ENCODE assay signal across 18 mouse cellular contexts in the genomic region with DNA sequence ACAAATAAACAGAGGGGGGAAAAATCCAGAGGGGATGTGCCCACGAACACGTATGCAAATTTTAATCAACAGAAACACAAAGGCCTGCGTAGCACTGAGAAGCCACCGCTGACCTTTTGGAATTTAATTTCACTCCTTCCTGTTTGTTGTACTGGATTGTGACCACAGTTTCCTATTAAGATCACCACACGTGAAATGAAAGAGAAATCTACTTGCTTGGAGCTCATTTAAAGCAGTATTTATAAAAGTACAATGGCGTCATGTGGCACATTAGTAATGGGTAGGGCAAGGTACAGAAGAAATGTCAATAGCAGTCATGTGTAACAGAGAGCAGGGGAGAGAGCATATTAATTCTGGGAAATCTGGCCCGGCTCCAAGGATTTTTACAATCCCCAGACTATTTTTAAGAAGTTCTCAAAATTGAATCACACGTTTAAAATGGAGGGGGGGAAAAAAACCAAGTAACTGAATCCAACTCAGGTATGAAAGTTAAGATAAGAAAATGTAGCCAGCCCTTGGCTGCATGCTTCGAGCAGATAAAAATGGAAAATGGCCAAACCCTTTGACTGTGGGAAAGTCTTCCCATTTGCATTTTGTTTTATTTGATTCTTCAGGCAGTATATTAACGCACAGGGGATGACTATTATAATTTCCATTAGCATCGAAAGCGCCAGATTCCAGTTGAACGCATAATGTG. TPM values are rescaled to one million over a fixed set of nuclear protein-coding genes. Genes with fewer than 3 reads are reported as not detected.
DNase-seq lines count a peak whose midpoint lies in the region; ATAC-seq and TF ChIP-seq lines count a peak whose summit lies in the region.
"Had no signal": no experiment of that assay in that cellular context is flagged by ENCODE, and none has a peak within 500 bp of the region (broad histone marks: within the 10 kb centered on the region; RNA-seq: fewer than 3 reads in every experiment).

No protein-coding gene starts in this region.

- H3K27me3 ChIP-seq in kidney, adult 2 months (replicated peaks; ENCODE audit: control insufficient read depth, insufficient read depth, low read length): no peaks in the 10 kb centered on the region
- H3K27me3 ChIP-seq in kidney, embryonic 16.5 days (ENCODE audit: insufficient read depth, low read length): no peaks in the 10 kb centered on the region
- no peaks in the 10 kb centered on the region for H3K27me3 ChIP-seq in forebrain, embryonic 16.5 days (replicated peaks; ENCODE audit: control insufficient read depth, insufficient read depth, low read length)
- H3K27me3 ChIP-seq in intestine, embryonic 16.5 days (replicated peaks; ENCODE audit: control insufficient read depth, insufficient read depth, low read length): no peaks in the 10 kb centered on the region
- H3K27me3 ChIP-seq: heart, embryonic 15.5 days had no signal

- H3K4me3 ChIP-seq in kidney, adult 2 months (ENCODE audit: insufficient read depth, low read depth, low read length): no peak overlapping the region
- H3K4me3 ChIP-seq in kidney, embryonic 16.5 days (ENCODE audit: low read length): no peak overlapping the region
- H3K4me3 ChIP-seq in forebrain, embryonic 16.5 days (replicated peaks; ENCODE audit: low read length): no peak overlapping the region
- H3K4me3 ChIP-seq in intestine, embryonic 16.5 days (ENCODE audit: low read length): no peak overlapping the region
- H3K4me3 ChIP-seq: heart, embryonic 15.5 days; myocyte had no signal

- no peaks in the 10 kb centered on the region for H3K36me3 ChIP-seq in kidney, adult 2 months (ENCODE audit: control insufficient read depth, insufficient read depth, low read length)
- no peaks in the 10 kb centered on the region for H3K36me3 ChIP-seq in kidney, embryonic 16.5 days (ENCODE audit: insufficient read depth, low read length)
- H3K36me3 ChIP-seq in forebrain, embryonic 16.5 days (ENCODE audit: control insufficient read depth, insufficient read depth): no peaks in the 10 kb centered on the region
- H3K36me3 ChIP-seq in intestine, embryonic 16.5 days (ENCODE audit: control insufficient read depth, insufficient read depth, low read length): no peaks in the 10 kb centered on the region
- H3K36me3 ChIP-seq: heart, embryonic 15.5 days had no signal

- no peak overlapping the region for H3K27ac ChIP-seq in kidney, adult 2 months (ENCODE audit: insufficient read depth, low read depth, low read length)
- no peak overlapping the region for H3K27ac ChIP-seq in kidney, embryonic 16.5 days (ENCODE audit: low read length)
- no peak overlapping the region for H3K27ac ChIP-seq in forebrain, embryonic 16.5 days (ENCODE audit: low read length)
- H3K27ac ChIP-seq in intestine, embryonic 16.5 days (ENCODE audit: low read length): no peak overlapping the region
- H3K27ac ChIP-seq: heart, embryonic 15.5 days had no signal

- no peaks in the 10 kb centered on the region for H3K4me1 ChIP-seq in kidney, adult 2 months (ENCODE audit: control insufficient read depth, insufficient read depth, low read length)
- H3K4me1 ChIP-seq in kidney, embryonic 16.5 days (ENCODE audit: insufficient read depth, low read length): no peaks in the 10 kb centered on the region
- H3K4me1 ChIP-seq in forebrain, embryonic 16.5 days (replicated peaks; ENCODE audit: control insufficient read depth, insufficient read depth, low read length): peaks cover 4% of the 10 kb centered on the region
- no peaks in the 10 kb centered on the region for H3K4me1 ChIP-seq in intestine, embryonic 16.5 days (ENCODE audit: control insufficient read depth, insufficient read depth, low read length)
- H3K4me1 ChIP-seq: heart, embryonic 15.5 days had no signal

- no peaks in the 10 kb centered on the region for H3K9me3 ChIP-seq in kidney, embryonic 16.5 days (ENCODE audit: low read length)
- no peaks in the 10 kb centered on the region for H3K9me3 ChIP-seq in forebrain, embryonic 16.5 days (ENCODE audit: control insufficient read depth, low read length)
- H3K9me3 ChIP-seq in intestine, embryonic 16.5 days (ENCODE audit: control insufficient read depth, low read length): no peaks in the 10 kb centered on the region
- H3K9me3 ChIP-seq: heart, embryonic 15.5 days had no signal

- 50% methylated on average over 13 of the region's 13 CpGs for WGBS in kidney, adult 2 months
- 69% methylated on average over 13 of the region's 13 CpGs for WGBS in kidney, embryonic 16.5 days
- WGBS in forebrain, embryonic 16.5 days: 16% methylated on average over 13 of the region's 13 CpGs
- 71% methylated on average over 13 of the region's 13 CpGs for WGBS in intestine, embryonic 16.5 days

- DNase-seq in kidney, adult 2 months: peak; percentile 4
- DNase-seq in brain, embryonic 18.5 days (ENCODE audit: low read depth, low spot score): peak; percentile 3
- DNase-seq in urinary bladder, postnatal 4 days (ENCODE audit: low spot score in 2 of 2): no peak
- no peak for DNase-seq in adrenal gland, postnatal 14 days
- DNase-seq: adrenal gland, postnatal 25 days; heart, adult 11 months; lung, postnatal 10 days; right cerebral cortex, postnatal 4 days had no signal

- no peak overlapping the region for H3K9ac ChIP-seq in kidney, embryonic 16.5 days (replicated peaks; ENCODE audit: low read length)
- H3K9ac ChIP-seq in forebrain, embryonic 16.5 days (replicated peaks; ENCODE audit: low read depth, low read length): no peak overlapping the region
- no peak overlapping the region for H3K9ac ChIP-seq in intestine, embryonic 16.5 days (ENCODE audit: low read depth, low read length)
- H3K9ac ChIP-seq: heart, embryonic 15.5 days had no signal

- no peak for TF ChIP-seq CTCF in kidney, adult 2 months (conservative IDR thresholded peaks at IDR 0.05; ENCODE audit: insufficient read depth, insufficient read length, low read depth, low read length)

- ATAC-seq in kidney, embryonic 16.5 days (ENCODE audit: low FRiP score, low TSS enrichment): no peak
- peak; percentile 70; the same call in 1 of the 2 replicates for ATAC-seq in forebrain, embryonic 16.5 days
- ATAC-seq in megakaryocyte-erythroid progenitor cell, adult 5-6 weeks (replicated peaks; ENCODE audit: low FRiP score, low TSS enrichment, poor library complexity, severe bottlenecking): peak; percentile 92
- ATAC-seq in intestine, embryonic 16.5 days: no peak
- ATAC-seq: inflammation-experienced regulatory T-cells, adult 6 months had no signal

- no peak overlapping the region for H3K4me2 ChIP-seq in kidney, embryonic 16.5 days (replicated peaks; ENCODE audit: low read depth, low read length)
- peak overlapping the region; percentile 9; the same call in 1 of the 2 replicates for H3K4me2 ChIP-seq in forebrain, embryonic 16.5 days (ENCODE audit: low read length)
- no peak overlapping the region for H3K4me2 ChIP-seq in intestine, embryonic 16.5 days (ENCODE audit: low read depth, low read length)
- H3K4me2 ChIP-seq: heart, embryonic 15.5 days had no signal

- no peak for TF ChIP-seq POLR2A in kidney, adult 2 months (IDR thresholded peaks at IDR 0.05; ENCODE audit: low read depth, low read length)

RNA-seq across cellular contexts. Expression of a gene that starts 47.5 kb away (rescaled TPM):
- 0.03 TPM in 1 of 2 replicates, not detected in the other for polyA plus RNA-seq in kidney, adult 2 months (2012; rRNA removed)
- not detected in 2 replicates for polyA plus RNA-seq in kidney, embryonic 16.5 days (2015; fragmentation: Nextera tagmentation; extraction: Ambion mirVana)
- polyA plus RNA-seq in forebrain, embryonic 16.5 days (2015; fragmentation: Nextera tagmentation; extraction: Ambion mirVana): not detected in 2 replicates
- not detected in 2 replicates for total RNA-seq in megakaryocyte-erythroid progenitor cell, adult 5-6 weeks (2014; fragmentation: Nextera tagmentation)
- not detected in 2 replicates for total RNA-seq in megakaryocyte-erythroid progenitor cell, adult 5-6 weeks (2017)
- polyA plus RNA-seq in intestine, embryonic 16.5 days (2015; fragmentation: Nextera tagmentation; extraction: Ambion mirVana): not detected in 2 replicates
- total RNA-seq in adrenal gland, postnatal 14 days (2021): not detected in 2 replicates
- total RNA-seq: adrenal gland, postnatal 25 days; liver, adult 2 months; MEL had no signal
- polyA plus RNA-seq: heart, embryonic 15.5 days; inflammation-experienced regulatory T-cells, adult 6 months; liver, adult 2 months; myocyte; thymus, postnatal 0 days had no signal

Comparison
In these comparisons a context has a peak if more than half of its experiments do, and no peak if none do; other contexts are left out.
1. DNase-seq: peak in kidney, adult 2 months (single experiment) and brain, embryonic 18.5 days (single experiment); none in urinary bladder, postnatal 4 days (0 of 2) and adrenal gland, postnatal 14 days (single experiment).
2. ATAC-seq: peak in forebrain, embryonic 16.5 days (single experiment) and megakaryocyte-erythroid progenitor cell, adult 5-6 weeks (single experiment); none in kidney, embryonic 16.5 days (single experiment) and intestine, embryonic 16.5 days (single experiment).